Mouse (Mus musculus): ENCODE results near the gene Kptn. TPM values are rescaled to one million over a fixed set of nuclear protein-coding genes. Genes with fewer than 3 reads are reported as not detected.

The Kptn gene
- polyA plus RNA-seq, 1 experiment from 2014 or later = 24.1 TPM

GRCm38 (mm10) chr7:16146489-16147410 lies 27.1 kb downstream of the Kptn start:
- Histone ChIP-seq H3K4me1 (ENCODE audit: control insufficient read depth, insufficient read depth, low read length) (no peaks in the 10 kb centered on the region), H3K4me2 (ENCODE audit: low read depth, low read length) (no peak overlapping the region), H3K36me3 (ENCODE audit: control insufficient read depth, insufficient read depth, low read length) (peaks cover 3% of the 10 kb centered on the region; the same call in 1 of the 2 replicates), H3K27ac (replicated peaks; ENCODE audit: low read depth, low read length) (no peak overlapping the region), H3K9ac (ENCODE audit: low read depth, low read length) (no peak overlapping the region), H3K4me3 (ENCODE audit: low read depth, low read length) (no peak overlapping the region), H3K9me3 (ENCODE audit: control insufficient read depth, low read length) (no peaks in the 10 kb centered on the region), H3K27me3 (replicated peaks; ENCODE audit: control insufficient read depth, insufficient read depth, low read length) (peaks cover 3% of the 10 kb centered on the region; the same call in 1 of the 2 replicates)
- no peak for ATAC-seq (ENCODE audit: low read depth)
- WGBS = 29% methylated on average over 20 of the region's 27 CpGs
- no peak for DNase-seq (ENCODE audit: low spot score)

- Histone ChIP-seq H3K4me2 (ENCODE audit: low read depth, low read length) (no peak overlapping the region), H3K4me3 (ENCODE audit: low read depth, low read length) (no peak overlapping the region), H3K27ac (replicated peaks; ENCODE audit: low read depth, low read length) (no peak overlapping the region), H3K4me1 (ENCODE audit: control insufficient read depth, insufficient read depth, low read length) (no peaks in the 10 kb centered on the region), H3K36me3 (ENCODE audit: control insufficient read depth, insufficient read depth, low read length) (peaks cover 3% of the 10 kb centered on the region; the same call in 1 of the 2 replicates), H3K27me3 (replicated peaks; ENCODE audit: control insufficient read depth, insufficient read depth, low read length) (peaks cover 3% of the 10 kb centered on the region; the same call in 1 of the 2 replicates), H3K9ac (ENCODE audit: low read depth, low read length) (no peak overlapping the region), H3K9me3 (ENCODE audit: control insufficient read depth, low read length) (no peaks in the 10 kb centered on the region)
- WGBS = 7% methylated on average over 15 of the region's 15 CpGs
- DNase-seq (ENCODE audit: low spot score) (peak; percentile 43), ATAC-seq (ENCODE audit: low read depth) (no peak; the same call in 1 of the 2 replicates)
These were observed 27.9 kb downstream of the Kptn start for GRCm38 (mm10) chr7:16147643-16148042.

- H3K27me3 ChIP-seq (replicated peaks; ENCODE audit: control insufficient read depth, insufficient read depth, low read length) = peaks cover 3% of the 10 kb centered on the region; the same call in 1 of the 2 replicates
- no peak overlapping the region for H3K27ac ChIP-seq (replicated peaks; ENCODE audit: low read depth, low read length)
- WGBS = 77% methylated on average over 5 of the region's 5 CpGs
- no peak overlapping the region for H3K4me2 ChIP-seq (ENCODE audit: low read depth, low read length)
- no peak for DNase-seq (ENCODE audit: low spot score)
- H3K9me3 ChIP-seq (ENCODE audit: control insufficient read depth, low read length) = no peaks in the 10 kb centered on the region
- H3K9ac ChIP-seq (ENCODE audit: low read depth, low read length) = no peak overlapping the region
- ATAC-seq (ENCODE audit: low read depth) = no peak
- no peaks in the 10 kb centered on the region for H3K4me1 ChIP-seq (ENCODE audit: control insufficient read depth, insufficient read depth, low read length)
- no peak overlapping the region for H3K4me3 ChIP-seq (ENCODE audit: low read depth, low read length)
- peaks cover 3% of the 10 kb centered on the region; the same call in 1 of the 2 replicates for H3K36me3 ChIP-seq (ENCODE audit: control insufficient read depth, insufficient read depth, low read length)
These were observed 29.5 kb downstream of the Kptn start for GRCm38 (mm10) chr7:16149241-16149640.

GRCm38 (mm10) chr7:16150191-16151145 lies 30.8 kb downstream of the Kptn start:
- 74% methylated on average over 9 of the region's 9 CpGs for WGBS
- ATAC-seq (ENCODE audit: low read depth) = no peak
- Histone ChIP-seq H3K4me2 (ENCODE audit: low read depth, low read length) (no peak overlapping the region), H3K36me3 (ENCODE audit: control insufficient read depth, insufficient read depth, low read length) (no peaks in the 10 kb centered on the region), H3K4me1 (ENCODE audit: control insufficient read depth, insufficient read depth, low read length) (no peaks in the 10 kb centered on the region), H3K9ac (ENCODE audit: low read depth, low read length) (no peak overlapping the region), H3K27ac (replicated peaks; ENCODE audit: low read depth, low read length) (no peak overlapping the region), H3K27me3 (replicated peaks; ENCODE audit: control insufficient read depth, insufficient read depth, low read length) (peaks cover 3% of the 10 kb centered on the region; the same call in 1 of the 2 replicates), H3K9me3 (ENCODE audit: control insufficient read depth, low read length) (no peaks in the 10 kb centered on the region), H3K4me3 (ENCODE audit: low read depth, low read length) (no peak overlapping the region)
- DNase-seq (ENCODE audit: low spot score) = no peak

- peak; percentile 67 for DNase-seq (ENCODE audit: low spot score)
- Histone ChIP-seq H3K4me2 (ENCODE audit: low read depth, low read length) (no peak overlapping the region), H3K27ac (replicated peaks; ENCODE audit: low read depth, low read length) (no peak overlapping the region), H3K36me3 (ENCODE audit: control insufficient read depth, insufficient read depth, low read length) (no peaks in the 10 kb centered on the region), H3K4me3 (ENCODE audit: low read depth, low read length) (no peak overlapping the region), H3K9me3 (ENCODE audit: control insufficient read depth, low read length) (no peaks in the 10 kb centered on the region), H3K9ac (ENCODE audit: low read depth, low read length) (no peak overlapping the region), H3K27me3 (replicated peaks; ENCODE audit: control insufficient read depth, insufficient read depth, low read length) (peaks cover 6% of the 10 kb centered on the region), H3K4me1 (ENCODE audit: control insufficient read depth, insufficient read depth, low read length) (no peaks in the 10 kb centered on the region)
- ATAC-seq (ENCODE audit: low read depth) = peak; percentile 81
- WGBS = 17% methylated on average over 10 of the region's 10 CpGs
These were observed 33.8 kb downstream of the Kptn start for GRCm38 (mm10) chr7:16153522-16153921.

GRCm38 (mm10) chr7:16155132-16155872 lies 35.6 kb downstream of the Kptn start:
- no peaks in the 10 kb centered on the region for H3K36me3 ChIP-seq (ENCODE audit: control insufficient read depth, insufficient read depth, low read length)
- H3K27me3 ChIP-seq (replicated peaks; ENCODE audit: control insufficient read depth, insufficient read depth, low read length) = peaks cover 20% of the 10 kb centered on the region
- H3K9ac ChIP-seq (ENCODE audit: low read depth, low read length) = no peak overlapping the region
- no peak overlapping the region for H3K4me3 ChIP-seq (ENCODE audit: low read depth, low read length)
- no peaks in the 10 kb centered on the region for H3K9me3 ChIP-seq (ENCODE audit: control insufficient read depth, low read length)
- DNase-seq (ENCODE audit: low spot score) (no peak), ATAC-seq (ENCODE audit: low read depth) (no peak)
- H3K27ac ChIP-seq (replicated peaks; ENCODE audit: low read depth, low read length) = no peak overlapping the region
- H3K4me2 ChIP-seq (ENCODE audit: low read depth, low read length) = no peak overlapping the region
- no peaks in the 10 kb centered on the region for H3K4me1 ChIP-seq (ENCODE audit: control insufficient read depth, insufficient read depth, low read length)
- whole genome bisulfite sequencing = 64% methylated on average over 9 of the region's 9 CpGs

GRCm38 (mm10) chr7:16156105-16156714 lies 36.5 kb downstream of the Kptn start:
- H3K9ac ChIP-seq (ENCODE audit: low read depth, low read length) = no peak overlapping the region
- peaks cover 20% of the 10 kb centered on the region for H3K27me3 ChIP-seq (replicated peaks; ENCODE audit: control insufficient read depth, insufficient read depth, low read length)
- ATAC-seq (ENCODE audit: low read depth) = no peak
- no peak overlapping the region for H3K27ac ChIP-seq (replicated peaks; ENCODE audit: low read depth, low read length)
- no peaks in the 10 kb centered on the region for H3K4me1 ChIP-seq (ENCODE audit: control insufficient read depth, insufficient read depth, low read length)
- 70% methylated on average over 8 of the region's 8 CpGs for WGBS
- H3K36me3 ChIP-seq (ENCODE audit: control insufficient read depth, insufficient read depth, low read length) = no peaks in the 10 kb centered on the region
- no peak overlapping the region for H3K4me3 ChIP-seq (ENCODE audit: low read depth, low read length)
- no peaks in the 10 kb centered on the region for H3K9me3 ChIP-seq (ENCODE audit: control insufficient read depth, low read length)
- H3K4me2 ChIP-seq (ENCODE audit: low read depth, low read length) = no peak overlapping the region
- DNase-seq (ENCODE audit: low spot score) = no peak

All from embryonic facial prominence, embryonic 14.5 days (tissue).